Mouse (Mus musculus) cerebellum, adult 2 months (tissue): ENCODE results near the gene Leng9.

ENCODE experiments used
- CTCF ChIP-seq: fragments of 200-500 bp; IDR thresholded peaks from 2 replicates; pipeline ENCODE4 v1.5.1; 2011; ENCODE audit warnings: low read depth, mild to moderate bottlenecking, control low read depth, low read length, moderate library complexity, borderline replicate concordance; ENCODE audit not compliant: insufficient read depth
- POLR2A ChIP-seq: fragments of 200-500 bp; IDR thresholded peaks from 2 replicates; pipeline ENCODE4 v1.6.1; 2011; ENCODE audit warnings: low read length, control low read depth, borderline replicate concordance; ENCODE audit not compliant: insufficient read depth

- no peak for TF ChIP-seq CTCF
- TF ChIP-seq POLR2A = no peak
Observed at GRCm38 (mm10) chr7:4123732-4124131, 26.4 kb downstream of the Leng9 start.
